Mouse (Mus musculus): Measurements from ENCODE around the gene Palb2. TPM values are rescaled to one million over a fixed set of nuclear protein-coding genes. Genes with fewer than 3 reads are reported as not detected.

Gene Palb2
- polyA plus RNA-seq, 1 experiment from 2014 or later = 15.7 TPM

Other genes starting within 250 kb of the Palb2 start
- gene Cog7, start 151.3 kb downstream of the Palb2 start, polyA plus RNA-seq (2015; fragmentation: Nextera tagmentation; extraction: Ambion mirVana) = 18.2 and 21.2 TPM in 2 replicates
- 54.8 and 61.2 TPM in 2 replicates for gene Gga2, start 111.8 kb downstream of the Palb2 start, polyA plus RNA-seq (2015; fragmentation: Nextera tagmentation; extraction: Ambion mirVana)
- 54.6 and 58.2 TPM in 2 replicates for gene Ubfd1, start 65.8 kb downstream of the Palb2 start, polyA plus RNA-seq (2015; fragmentation: Nextera tagmentation; extraction: Ambion mirVana)
- gene Ears2, start 65.7 kb downstream of the Palb2 start, polyA plus RNA-seq (2015; fragmentation: Nextera tagmentation; extraction: Ambion mirVana) = 10.9 and 12.2 TPM in 2 replicates
- 653 and 663 TPM in 2 replicates for gene Ndufab1, start 31.1 kb downstream of the Palb2 start, polyA plus RNA-seq (2015; fragmentation: Nextera tagmentation; extraction: Ambion mirVana)
- gene Dctn5, start 56 bp upstream of the Palb2 start, polyA plus RNA-seq (2015; fragmentation: Nextera tagmentation; extraction: Ambion mirVana) = 140 and 148 TPM in 2 replicates
- 118 and 124 TPM in 2 replicates for gene Plk1, start 26.5 kb upstream of the Palb2 start, polyA plus RNA-seq (2015; fragmentation: Nextera tagmentation; extraction: Ambion mirVana)
- gene Ern2, start 53.2 kb upstream of the Palb2 start, polyA plus RNA-seq (2015; fragmentation: Nextera tagmentation; extraction: Ambion mirVana) = 0.40 and 0.57 TPM in 2 replicates
- 0.22 and 0.67 TPM in 2 replicates for gene Chp2, start 86.5 kb upstream of the Palb2 start, polyA plus RNA-seq (2015; fragmentation: Nextera tagmentation; extraction: Ambion mirVana)
- gene Prkcb, start 155.8 kb upstream of the Palb2 start, polyA plus RNA-seq (2015; fragmentation: Nextera tagmentation; extraction: Ambion mirVana) = 22.7 and 27.4 TPM in 2 replicates

Measured in forebrain, embryonic 13.5 days (tissue).